Mouse (Mus musculus): Measurements from ENCODE around the gene Fgfr2. TPM values are rescaled to one million over a fixed set of nuclear protein-coding genes. Genes with fewer than 3 reads are reported as not detected.

Fgfr2 gene
- polyA plus RNA-seq, 1 experiment = 0.17 TPM

DNA sequence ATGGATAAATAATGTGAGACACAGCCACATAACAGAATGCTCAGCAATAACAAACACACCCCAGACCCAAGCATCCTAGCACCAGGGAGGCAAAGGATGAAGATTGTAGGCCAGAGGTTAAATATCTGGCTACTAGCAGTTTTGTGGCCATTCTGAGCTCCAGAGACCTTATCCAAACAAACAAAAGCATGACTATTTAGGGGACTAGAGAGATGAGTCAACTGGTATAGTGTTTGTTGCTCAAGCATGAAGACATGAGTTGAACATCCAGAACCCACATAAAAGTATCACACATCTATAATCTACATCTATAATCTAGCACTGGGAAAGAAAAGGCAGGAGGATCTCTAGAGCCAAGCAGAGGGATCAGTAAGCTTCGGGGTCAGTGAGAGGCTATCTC, 280.7 kb downstream of the Fgfr2 start:
- Histone ChIP-seq H3ac (ENCODE audit: control insufficient read depth, insufficient read length) (no peak overlapping the region), H3K36me3 (ENCODE audit: control insufficient read depth, insufficient read depth) (peaks cover 5% of the 10 kb centered on the region), H3K4me3 (no peak overlapping the region), H3K27me3 (ENCODE audit: control insufficient read depth, insufficient read depth, insufficient read length) (no peaks in the 10 kb centered on the region), H3K4me2 (ENCODE audit: low read depth) (no peak overlapping the region), H3K79me2 (ENCODE audit: control insufficient read depth, insufficient read depth) (no peaks in the 10 kb centered on the region)
- TF ChIP-seq POLR2A (IDR thresholded peaks at IDR 0.05; ENCODE audit: insufficient read length, low read depth) = no peak
- no peak for TF ChIP-seq SRF (IDR thresholded peaks at IDR 0.05; ENCODE audit: control insufficient read depth, insufficient read length, low read depth)
- TF ChIP-seq POLR2AphosphoS2 (IDR thresholded peaks at IDR 0.05; ENCODE audit: insufficient read length, low read depth) = no peak
- no peak for TF ChIP-seq TCF12 (IDR thresholded peaks at IDR 0.05; ENCODE audit: insufficient read depth, poor library complexity, severe bottlenecking)
- TF ChIP-seq MYOD1 (IDR thresholded peaks at IDR 0.05; ENCODE audit: control insufficient read depth in 1 of 3, insufficient read length in 2 of 3, low read depth in 2 of 3) = no peak
- no peak for TF ChIP-seq REST (IDR thresholded peaks at IDR 0.05; ENCODE audit: insufficient read depth, insufficient read length)
- no peak for TF ChIP-seq CEBPB (IDR thresholded peaks at IDR 0.05; ENCODE audit: insufficient read depth, poor library complexity, severe bottlenecking)
- TF ChIP-seq MAX (IDR thresholded peaks at IDR 0.05; ENCODE audit: low read depth) = no peak
- TF ChIP-seq MYOG (IDR thresholded peaks at IDR 0.05; ENCODE audit: control insufficient read depth in 1 of 3, insufficient read depth in 1 of 3, insufficient read length in 2 of 3, low read depth in 2 of 3) = no peak
- TF ChIP-seq USF1 (IDR thresholded peaks at IDR 0.05; ENCODE audit: low read depth) = no peak
- TF ChIP-seq E2F4 (IDR thresholded peaks at IDR 0.05; ENCODE audit: insufficient read depth) = no peak
- TF ChIP-seq TCF3 (IDR thresholded peaks at IDR 0.05; ENCODE audit: insufficient read length, low read depth) = no peak

- peaks cover 5% of the 10 kb centered on the region for H3K36me3 ChIP-seq (ENCODE audit: control insufficient read depth, insufficient read depth)
- TF ChIP-seq MYOG (IDR thresholded peaks at IDR 0.05; ENCODE audit: control insufficient read depth in 1 of 3, insufficient read depth in 1 of 3, insufficient read length in 2 of 3, low read depth in 2 of 3) = peak in 1 of 3 experiments; percentile 55
- no peak for TF ChIP-seq REST (IDR thresholded peaks at IDR 0.05; ENCODE audit: insufficient read depth, insufficient read length)
- TF ChIP-seq POLR2A (IDR thresholded peaks at IDR 0.05; ENCODE audit: insufficient read length, low read depth) = no peak
- no peak for TF ChIP-seq USF1 (IDR thresholded peaks at IDR 0.05; ENCODE audit: low read depth)
- TF ChIP-seq CEBPB (IDR thresholded peaks at IDR 0.05; ENCODE audit: insufficient read depth, poor library complexity, severe bottlenecking) = no peak
- TF ChIP-seq E2F4 (IDR thresholded peaks at IDR 0.05; ENCODE audit: insufficient read depth) = no peak
- no peak for TF ChIP-seq POLR2AphosphoS2 (IDR thresholded peaks at IDR 0.05; ENCODE audit: insufficient read length, low read depth)
- TF ChIP-seq TCF12 (IDR thresholded peaks at IDR 0.05; ENCODE audit: insufficient read depth, poor library complexity, severe bottlenecking) = no peak
- peak; percentile 36 to 88 (median 81) for TF ChIP-seq MYOD1 (IDR thresholded peaks at IDR 0.05; ENCODE audit: control insufficient read depth in 1 of 3, insufficient read length in 2 of 3, low read depth in 2 of 3)
- TF ChIP-seq SRF (IDR thresholded peaks at IDR 0.05; ENCODE audit: control insufficient read depth, insufficient read length, low read depth) = no peak
- no peak for TF ChIP-seq MAX (IDR thresholded peaks at IDR 0.05; ENCODE audit: low read depth)
- TF ChIP-seq TCF3 (IDR thresholded peaks at IDR 0.05; ENCODE audit: insufficient read length, low read depth) = no peak
- no peaks in the 10 kb centered on the region for H3K79me2 ChIP-seq (ENCODE audit: control insufficient read depth, insufficient read depth)
- H3K4me2 ChIP-seq (ENCODE audit: low read depth) = no peak overlapping the region
- no peak overlapping the region for H3K4me3 ChIP-seq
- H3K27me3 ChIP-seq (ENCODE audit: control insufficient read depth, insufficient read depth, insufficient read length) = no peaks in the 10 kb centered on the region
- H3ac ChIP-seq (ENCODE audit: control insufficient read depth, insufficient read length) = no peak overlapping the region
These were observed 281.9 kb downstream of the Fgfr2 start for GRCm38 (mm10) chr7:132841287-132841686.

DNA sequence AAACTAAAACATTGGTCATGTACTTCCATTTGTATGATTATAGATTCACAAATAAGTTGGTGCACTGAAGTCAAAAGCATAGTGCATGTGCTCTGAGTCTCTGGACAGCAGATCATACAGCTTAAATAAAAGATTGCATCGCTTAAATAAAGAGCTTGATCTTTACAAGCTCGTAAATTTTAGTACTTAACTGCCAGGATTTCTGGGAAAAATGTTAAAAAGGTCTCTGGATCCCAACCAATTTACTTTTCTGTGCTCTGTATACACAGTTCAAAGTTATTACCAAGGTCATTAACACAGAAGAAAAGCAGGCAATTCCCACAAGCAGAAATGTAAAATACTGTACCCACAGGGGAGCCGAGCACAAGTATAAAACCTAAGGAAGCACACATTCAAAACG, 292.2 kb downstream of the Fgfr2 start:
- Histone ChIP-seq H3K27me3 (ENCODE audit: control insufficient read depth, insufficient read depth, insufficient read length) (no peaks in the 10 kb centered on the region), H3K4me3 (no peak overlapping the region), H3K79me2 (ENCODE audit: control insufficient read depth, insufficient read depth) (no peaks in the 10 kb centered on the region), H3ac (ENCODE audit: control insufficient read depth, insufficient read length) (no peak overlapping the region), H3K4me2 (ENCODE audit: low read depth) (no peak overlapping the region), H3K36me3 (ENCODE audit: control insufficient read depth, insufficient read depth) (peaks cover 26% of the 10 kb centered on the region)
- TF ChIP-seq SRF (IDR thresholded peaks at IDR 0.05; ENCODE audit: control insufficient read depth, insufficient read length, low read depth) = no peak
- TF ChIP-seq MYOD1 (IDR thresholded peaks at IDR 0.05; ENCODE audit: control insufficient read depth in 1 of 3, insufficient read length in 2 of 3, low read depth in 2 of 3) = no peak
- TF ChIP-seq E2F4 (IDR thresholded peaks at IDR 0.05; ENCODE audit: insufficient read depth) = no peak
- no peak for TF ChIP-seq CEBPB (IDR thresholded peaks at IDR 0.05; ENCODE audit: insufficient read depth, poor library complexity, severe bottlenecking)
- TF ChIP-seq TCF3 (IDR thresholded peaks at IDR 0.05; ENCODE audit: insufficient read length, low read depth) = no peak

DNA sequence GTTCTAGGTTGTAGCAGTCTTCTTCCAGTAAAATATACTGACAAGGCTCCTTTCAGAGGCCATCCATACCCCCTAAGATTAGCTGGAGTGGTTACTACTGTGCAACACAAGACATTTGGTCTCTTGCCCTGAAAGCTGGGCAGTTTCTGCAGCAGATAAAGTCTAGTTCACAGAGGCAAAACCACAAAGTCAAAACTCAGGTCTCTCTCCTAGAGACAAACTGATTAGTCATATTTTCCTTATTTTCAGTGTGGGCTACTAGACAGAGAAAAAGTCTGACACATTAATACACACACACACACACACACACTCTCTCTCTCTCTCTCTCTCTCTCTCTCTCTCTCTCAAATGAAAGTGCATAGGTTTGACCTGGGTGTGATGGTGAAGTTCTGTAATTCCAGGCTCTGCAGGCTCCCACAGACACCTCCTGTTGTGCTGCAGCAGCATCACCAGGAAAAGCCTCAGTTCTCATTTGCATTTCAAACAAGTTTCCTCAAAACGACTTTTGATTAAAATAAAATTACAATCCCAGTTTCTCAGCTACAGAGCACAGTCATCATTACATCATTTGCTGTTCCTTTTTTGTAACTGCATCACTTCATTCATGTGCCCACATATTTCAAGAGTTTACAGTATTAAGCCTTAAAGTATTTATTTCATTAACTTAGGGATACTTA, 298.7 kb downstream of the Fgfr2 start:
- H3K4me2 ChIP-seq (ENCODE audit: low read depth) = peak overlapping the region; percentile 6
- H3K79me2 ChIP-seq (ENCODE audit: control insufficient read depth, insufficient read depth) = no peaks in the 10 kb centered on the region
- no peaks in the 10 kb centered on the region for H3K27me3 ChIP-seq (ENCODE audit: control insufficient read depth, insufficient read depth, insufficient read length)
- H3K36me3 ChIP-seq (ENCODE audit: control insufficient read depth, insufficient read depth) = peaks cover 21% of the 10 kb centered on the region
- H3K4me3 ChIP-seq = no peak overlapping the region
- TF ChIP-seq POLR2AphosphoS2 (IDR thresholded peaks at IDR 0.05; ENCODE audit: insufficient read length, low read depth) (no peak), MYOG (IDR thresholded peaks at IDR 0.05; ENCODE audit: control insufficient read depth in 1 of 3, insufficient read depth in 1 of 3, insufficient read length in 2 of 3, low read depth in 2 of 3) (no peak), MAX (IDR thresholded peaks at IDR 0.05; ENCODE audit: low read depth) (no peak), USF1 (IDR thresholded peaks at IDR 0.05; ENCODE audit: low read depth) (no peak), REST (IDR thresholded peaks at IDR 0.05; ENCODE audit: insufficient read depth, insufficient read length) (no peak), CEBPB (IDR thresholded peaks at IDR 0.05; ENCODE audit: insufficient read depth, poor library complexity, severe bottlenecking) (no peak), E2F4 (IDR thresholded peaks at IDR 0.05; ENCODE audit: insufficient read depth) (no peak), TCF3 (IDR thresholded peaks at IDR 0.05; ENCODE audit: insufficient read length, low read depth) (no peak)
- no peak overlapping the region for H3ac ChIP-seq (ENCODE audit: control insufficient read depth, insufficient read length)

- peaks cover 23% of the 10 kb centered on the region for H3K36me3 ChIP-seq (ENCODE audit: control insufficient read depth, insufficient read depth)
These were observed 299.3 kb downstream of the Fgfr2 start for GRCm38 (mm10) chr7:132823832-132824231.

More at GRCm38 (mm10) chr7:132823832-132824231, 299.3 kb downstream of the Fgfr2 start:
- Histone ChIP-seq H3ac (ENCODE audit: control insufficient read depth, insufficient read length) (no peak overlapping the region), H3K27me3 (ENCODE audit: control insufficient read depth, insufficient read depth, insufficient read length) (no peaks in the 10 kb centered on the region), H3K4me3 (no peak overlapping the region), H3K4me2 (ENCODE audit: low read depth) (no peak overlapping the region), H3K79me2 (ENCODE audit: control insufficient read depth, insufficient read depth) (no peaks in the 10 kb centered on the region)
- TF ChIP-seq SRF (IDR thresholded peaks at IDR 0.05; ENCODE audit: control insufficient read depth, insufficient read length, low read depth) = no peak
- no peak for TF ChIP-seq TCF12 (IDR thresholded peaks at IDR 0.05; ENCODE audit: insufficient read depth, poor library complexity, severe bottlenecking)
- TF ChIP-seq TCF3 (IDR thresholded peaks at IDR 0.05; ENCODE audit: insufficient read length, low read depth) = no peak
- TF ChIP-seq MYOG (IDR thresholded peaks at IDR 0.05; ENCODE audit: control insufficient read depth in 1 of 3, insufficient read depth in 1 of 3, insufficient read length in 2 of 3, low read depth in 2 of 3) = no peak
- TF ChIP-seq POLR2A (IDR thresholded peaks at IDR 0.05; ENCODE audit: insufficient read length, low read depth) = no peak
- no peak for TF ChIP-seq CEBPB (IDR thresholded peaks at IDR 0.05; ENCODE audit: insufficient read depth, poor library complexity, severe bottlenecking)
- no peak for TF ChIP-seq E2F4 (IDR thresholded peaks at IDR 0.05; ENCODE audit: insufficient read depth)
- TF ChIP-seq REST (IDR thresholded peaks at IDR 0.05; ENCODE audit: insufficient read depth, insufficient read length) = no peak
- no peak for TF ChIP-seq POLR2AphosphoS2 (IDR thresholded peaks at IDR 0.05; ENCODE audit: insufficient read length, low read depth)
- TF ChIP-seq USF1 (IDR thresholded peaks at IDR 0.05; ENCODE audit: low read depth) = no peak
- no peak for TF ChIP-seq MYOD1 (IDR thresholded peaks at IDR 0.05; ENCODE audit: control insufficient read depth in 1 of 3, insufficient read length in 2 of 3, low read depth in 2 of 3)
- TF ChIP-seq MAX (IDR thresholded peaks at IDR 0.05; ENCODE audit: low read depth) = no peak
